Mouse (Mus musculus) adrenal gland, postnatal 4 days (tissue): ENCODE results near the gene Gm14226. TPM values are rescaled to one million over a fixed set of nuclear protein-coding genes. Genes with fewer than 3 reads are reported as not detected.
"Not testable (repeated sequence)": the region's sequence is repeated elsewhere in the genome, so short reads cannot be mapped to it uniquely, and the experiment has no call there.

ENCODE experiments used
- DNase-seq, 2 experiments: peaks; one replicate each; pipeline ENCODE4 v3.0.0; 2021 to 2022; ENCODE audit warnings: low spot score in 2 of 2, mixed read lengths in 2 of 2
- long read RNA-seq, 2 experiments: library from polyadenylated mRNA; stranded (forward); transcript quantifications; one replicate each; pipeline ENCODE4 v2.0.0; 2021
- total RNA-seq, 2 experiments: library from RNA; stranded (reverse); gene quantifications; 2 replicates each; pipeline ENCODE4 v1.2.3; 2021

Gene Gm14226
- total RNA-seq = 10 to 100 TPM; 65.4 to 96.0 TPM
- long read RNA-seq, experiment 1, transcript Gm14226-201 (2 exons, 3,243 nt) = major isoform, 8 of 17 reads
- long read RNA-seq, experiment 1, partial matches to known transcripts = 9 of 17 reads
- long read RNA-seq, experiment 1, other reads (novel, unspliced or antisense) = 0 of 17 reads
- long read RNA-seq, experiment 2, transcript Gm14226-201 (2 exons, 3,243 nt) = major isoform, 6 of 17 reads
- long read RNA-seq, experiment 2, partial matches to known transcripts = 0 of 17 reads
- long read RNA-seq, experiment 2, other reads (novel, unspliced or antisense) = 11 of 17 reads

DNA sequence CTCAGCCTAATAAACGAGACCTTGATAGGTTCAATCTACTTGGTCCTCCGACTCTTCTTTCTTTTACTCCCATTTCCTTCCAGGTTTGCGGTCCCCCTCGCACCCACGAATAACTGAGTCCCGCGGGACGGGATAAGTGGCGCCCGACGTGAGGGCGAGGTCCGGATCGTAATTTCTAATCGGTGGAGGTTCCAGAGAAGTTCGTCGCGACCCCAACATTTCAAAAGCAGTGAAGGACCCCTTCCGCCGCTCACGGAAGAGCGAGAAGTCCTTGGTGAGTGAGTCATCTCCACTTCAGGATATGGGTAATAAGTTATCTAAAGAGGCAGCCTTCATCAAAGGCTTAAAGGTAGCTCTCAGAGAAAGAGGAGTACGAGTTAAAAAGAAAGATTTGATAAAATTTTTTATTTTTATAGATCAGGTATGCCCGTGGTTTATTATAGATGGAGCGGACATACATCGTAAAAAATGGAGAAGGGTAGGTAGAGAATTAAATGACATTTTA is at the start of gene Gm14226:
Gene Gm14226 (plus strand): TSS at position 16 of the 505 bp plus-strand sequence.
- peak in 1 of 2 experiments; percentile 7 for DNase-seq

- DNase-seq = not testable (repeated sequence)
Observed at GRCm38 (mm10) chr2:154969740-154970397, 48.2 kb upstream of the Gm14226 start.

DNA sequence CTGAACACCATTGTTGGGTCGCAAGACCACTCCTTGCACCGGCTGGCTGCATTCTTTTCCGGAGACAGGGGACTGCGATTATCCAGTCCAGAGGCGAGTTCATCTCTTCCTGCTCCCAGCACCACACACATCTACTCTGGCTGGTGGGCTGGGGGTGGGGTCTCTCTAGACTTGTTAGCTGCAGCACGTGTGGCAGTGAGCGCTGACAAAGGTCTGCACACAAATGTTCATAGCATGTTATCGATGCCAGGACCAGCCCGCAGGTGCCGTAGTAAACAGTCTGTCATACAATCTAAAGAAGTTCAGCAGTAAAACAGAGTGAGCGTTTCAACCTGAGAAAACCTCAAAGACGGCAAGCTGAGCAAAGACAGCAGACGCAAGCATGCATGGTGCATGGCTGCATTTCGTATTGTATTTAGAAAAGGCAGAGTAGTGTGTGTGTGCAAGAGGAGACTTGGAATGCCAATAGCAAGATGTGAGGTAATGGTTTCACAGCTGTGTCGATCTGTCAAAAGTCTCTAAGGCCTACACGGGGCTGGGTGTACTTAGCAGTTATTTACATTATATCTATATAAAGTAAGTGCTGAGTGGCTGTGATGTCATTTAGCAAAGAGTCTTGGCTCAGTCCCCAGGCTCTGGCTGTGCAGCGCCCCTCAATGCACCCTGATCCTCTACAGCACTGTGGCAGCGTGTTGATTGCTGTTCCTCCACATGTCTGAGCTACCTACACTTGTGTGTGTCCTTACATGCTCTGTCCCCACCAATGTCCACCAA is 46.0 kb upstream of the Gm14226 start:
- DNase-seq = no peak

DNA sequence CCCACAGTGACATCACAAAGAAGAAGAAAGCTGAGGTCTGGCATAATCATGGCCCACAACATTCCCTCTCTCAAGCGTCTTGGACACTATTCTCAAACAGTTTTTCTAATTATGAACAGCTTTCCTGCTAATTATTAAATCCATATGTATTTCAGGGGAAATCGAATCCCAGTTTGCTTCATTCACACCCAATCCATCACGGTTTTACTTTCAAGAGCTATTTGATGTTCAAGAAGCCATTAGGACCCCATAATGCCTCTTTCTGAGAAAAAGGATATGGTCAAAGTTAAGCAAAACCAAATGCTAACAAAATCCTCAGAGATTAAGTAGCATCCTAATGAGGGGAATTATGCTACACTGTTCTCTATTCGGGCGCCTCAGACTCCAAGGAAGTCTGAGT is 45.1 kb upstream of the Gm14226 start:
- no peak for DNase-seq

GRCm38 (mm10) chr2:154986609-154987008 is 31.5 kb upstream of the Gm14226 start:
- DNase-seq = no peak

DNA sequence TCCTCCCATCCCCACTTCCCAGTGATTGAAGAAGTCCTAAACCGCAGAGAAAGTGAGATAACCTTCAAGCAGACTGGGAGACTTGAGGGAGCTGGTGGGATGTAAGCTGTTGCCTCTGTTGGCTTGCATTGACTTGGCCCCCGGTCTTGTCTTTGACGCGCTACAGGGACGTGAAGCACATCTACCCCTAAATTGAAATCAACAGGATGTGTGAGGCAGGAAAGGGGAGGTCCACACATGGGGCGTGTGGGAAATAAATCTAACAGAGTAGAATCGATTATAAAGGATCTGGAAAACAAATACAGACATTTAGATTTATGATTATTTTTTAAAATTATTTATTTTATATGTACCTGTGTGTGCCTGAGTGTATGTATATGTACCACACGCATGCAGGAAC is 26.7 kb upstream of the Gm14226 start:
- DNase-seq = no peak

- no peak for DNase-seq
Observed at GRCm38 (mm10) chr2:154992083-154992482, 26.0 kb upstream of the Gm14226 start.

GRCm38 (mm10) chr2:155005491-155005890 is 12.6 kb upstream of the Gm14226 start:
- DNase-seq = no peak

DNA sequence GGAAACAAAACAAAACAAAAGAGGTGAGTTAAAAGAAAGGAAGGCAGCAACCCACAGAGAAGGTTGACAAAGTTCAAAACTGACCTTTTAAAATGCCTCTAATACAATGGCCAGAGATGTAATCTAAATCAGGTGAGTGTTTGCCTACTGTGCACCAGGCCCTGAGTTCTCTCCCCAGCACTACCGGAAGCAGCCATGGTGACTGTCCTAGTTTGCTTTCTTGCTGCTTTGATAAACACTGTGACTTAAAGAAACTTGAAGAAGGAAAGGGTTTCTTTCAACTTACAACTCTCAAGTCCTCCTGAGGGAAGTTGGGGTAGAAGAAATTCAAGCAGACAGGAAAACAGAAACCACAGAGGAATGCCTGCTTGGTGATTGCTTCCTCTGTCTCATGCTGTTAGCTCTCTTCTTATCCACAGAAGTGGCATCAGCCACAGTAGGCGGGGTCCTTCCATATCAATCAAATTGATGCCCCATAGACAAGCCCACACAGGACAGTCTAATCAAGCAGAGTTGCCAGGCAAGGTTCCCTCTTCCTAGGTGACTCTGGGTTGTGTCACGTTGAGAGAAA is 6.9 kb upstream of the Gm14226 start:
- DNase-seq = no peak

- no peak for DNase-seq
Observed at GRCm38 (mm10) chr2:155012991-155013390, 5.1 kb upstream of the Gm14226 start.

DNA sequence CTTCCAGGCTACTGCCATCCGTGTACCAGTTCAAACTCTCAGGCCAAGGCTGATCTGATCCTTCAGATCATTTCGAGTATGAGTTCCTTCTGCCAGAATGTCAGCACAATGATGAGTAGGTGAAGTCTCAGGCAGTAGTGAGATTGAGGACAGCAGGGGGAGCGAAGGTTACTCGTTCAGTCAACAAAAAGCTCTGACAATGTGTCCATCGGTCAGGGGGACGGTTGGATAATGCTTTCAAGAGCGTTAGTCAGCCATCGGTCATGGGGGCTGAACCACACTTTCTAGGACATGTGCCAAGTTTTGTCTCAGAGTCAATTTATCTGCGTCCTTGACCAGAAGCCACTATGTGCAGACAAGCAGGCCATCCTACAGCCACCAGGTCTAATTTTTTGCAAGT is 1.3 kb upstream of the Gm14226 start:
- DNase-seq = not testable (repeated sequence)

GRCm38 (mm10) chr2:155018762-155019641 is 936 bp downstream of the Gm14226 start:
- peak; percentile 55 to 63 for DNase-seq

DNA sequence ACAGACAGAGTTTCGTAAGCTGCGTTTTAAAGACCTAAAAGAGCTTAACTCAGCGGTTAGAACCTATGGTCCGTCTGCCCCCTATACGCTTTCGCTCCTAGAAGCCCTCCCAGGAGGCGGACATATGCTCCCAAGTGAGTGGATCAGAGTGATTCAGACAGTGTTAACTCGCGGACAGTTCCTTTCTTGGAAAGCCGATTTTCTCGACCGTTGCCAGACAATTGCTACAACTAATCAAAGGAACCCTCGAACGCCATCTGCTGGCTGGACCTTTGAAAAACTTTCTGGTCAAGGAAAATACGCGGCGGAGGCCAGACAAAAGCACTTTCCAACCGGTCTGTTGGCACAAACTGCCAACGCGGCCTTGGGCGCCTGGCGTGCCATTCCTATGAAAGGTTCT is 1.6 kb downstream of the Gm14226 start:
- peak; percentile 91 to 96 for DNase-seq

- DNase-seq = not testable (repeated sequence)
Observed at GRCm38 (mm10) chr2:155020247-155020826, 2.3 kb downstream of the Gm14226 start.

DNA sequence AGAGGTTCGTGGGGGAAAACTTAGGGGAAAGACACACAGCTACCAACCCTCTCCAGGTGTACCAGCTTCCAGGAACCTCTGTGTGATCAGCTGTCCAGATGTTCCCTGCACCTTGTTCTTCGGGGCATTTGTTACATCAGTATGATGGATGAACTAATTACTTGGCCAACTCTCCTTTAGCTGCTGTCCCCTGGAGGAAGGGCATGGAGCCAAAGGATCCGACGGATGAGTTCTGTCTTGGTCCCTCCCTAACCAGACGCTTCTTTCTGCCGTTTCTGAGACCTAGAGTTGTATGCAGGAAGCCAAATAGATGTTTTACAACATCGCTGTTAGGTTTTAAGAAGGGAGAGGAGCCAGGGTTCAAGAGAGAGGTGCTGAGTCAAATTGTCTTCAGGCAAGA is 12.8 kb downstream of the Gm14226 start:
- no peak for DNase-seq

- DNase-seq = no peak
Observed at GRCm38 (mm10) chr2:155032938-155033710, 15.1 kb downstream of the Gm14226 start.

GRCm38 (mm10) chr2:155039956-155040355 is 21.9 kb downstream of the Gm14226 start:
- DNase-seq = no peak

DNA sequence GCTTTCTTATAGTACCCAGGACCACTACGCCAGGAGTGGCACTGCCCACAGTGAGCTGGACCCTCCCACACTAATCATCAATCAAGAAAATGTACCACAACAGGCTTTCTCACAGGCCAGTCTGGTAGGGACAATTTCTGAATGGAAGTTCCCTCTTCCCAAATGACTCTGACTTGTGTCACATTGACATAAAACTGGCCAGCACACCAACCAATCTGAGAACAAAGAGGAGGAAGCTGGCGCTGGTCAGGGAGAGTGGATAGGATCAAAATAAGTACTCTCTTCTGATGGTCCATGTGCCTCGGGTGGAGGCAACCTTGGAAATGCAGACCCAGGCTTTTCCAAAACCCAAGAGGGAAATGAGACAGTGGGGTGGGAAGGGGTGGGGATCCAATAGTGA is 26.5 kb downstream of the Gm14226 start:
- no peak for DNase-seq

DNA sequence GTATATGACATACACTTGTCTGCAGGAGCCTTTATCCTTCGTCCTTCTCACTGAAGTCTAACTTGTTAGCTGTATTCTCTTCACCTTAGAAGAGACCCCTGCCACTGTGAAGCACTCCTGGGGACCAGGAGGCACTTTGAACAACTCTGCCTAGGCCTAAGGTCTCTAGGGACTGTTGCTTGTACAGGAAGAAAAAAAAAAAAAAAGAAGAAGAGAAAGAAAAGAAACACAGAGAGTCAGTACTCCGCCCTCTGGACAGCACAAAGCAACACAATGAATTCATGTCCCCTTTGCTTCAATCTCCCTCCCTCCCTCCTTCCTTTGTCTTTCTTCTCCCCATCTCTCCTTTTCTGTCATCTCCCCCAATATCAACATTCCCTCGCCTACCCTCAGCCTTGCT is 27.0 kb downstream of the Gm14226 start:
- no peak for DNase-seq
